In the genomic region with DNA sequence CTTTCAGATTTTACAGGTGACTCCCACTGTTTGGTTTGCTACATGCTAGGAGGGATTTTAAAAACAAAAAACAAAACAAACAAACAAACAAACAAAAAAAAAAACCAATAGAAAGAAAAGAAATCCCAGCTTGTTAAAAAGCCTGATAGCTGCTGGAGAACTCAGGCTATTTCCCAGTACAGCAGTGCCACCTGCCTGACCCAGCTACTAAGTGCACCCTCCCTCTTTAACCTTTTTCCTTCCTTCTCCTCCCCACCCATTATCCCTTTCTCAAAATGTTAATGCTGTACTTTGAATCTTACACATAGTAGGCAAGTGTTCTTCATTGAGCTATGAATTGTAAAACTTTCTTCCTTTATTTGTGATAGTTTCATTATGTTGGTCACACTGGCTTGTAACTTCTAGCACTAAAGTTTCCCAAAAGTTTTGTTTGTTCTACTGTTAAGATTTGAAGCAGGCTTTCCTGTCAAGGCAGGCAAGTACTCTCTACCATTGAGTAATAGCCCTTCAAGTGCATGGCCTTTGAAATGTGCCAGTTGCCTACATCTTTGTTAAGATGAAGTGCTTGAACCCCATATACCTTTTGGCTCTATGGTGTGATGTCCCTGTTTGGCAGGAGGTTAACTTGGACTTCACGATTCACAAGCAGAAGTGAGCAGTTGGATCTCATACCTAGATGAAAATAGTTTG, we compare ENCODE assay signal across 11 mouse cellular contexts. TPM values are rescaled to one million over a fixed set of nuclear protein-coding genes. Genes with fewer than 3 reads are reported as not detected.
DNase-seq lines count a peak whose midpoint lies in the region; TF ChIP-seq lines count a peak whose summit lies in the region.
"Had no signal": no experiment of that assay in that cellular context is flagged by ENCODE, and none has a peak within 500 bp of the region (broad histone marks: within the 10 kb centered on the region; RNA-seq: fewer than 3 reads in every experiment).

No protein-coding gene starts in this region.

- H3K36me3 ChIP-seq in limb, embryonic 10.5 days: no peaks in the 10 kb centered on the region
- H3K36me3 ChIP-seq: hindbrain, embryonic 15.5 days; neural tube, embryonic 12.5 days had no signal

- no peaks in the 10 kb centered on the region for H3K27me3 ChIP-seq in cerebellum, adult 2 months (ENCODE audit: control insufficient read depth, insufficient read depth, low read length)
- H3K27me3 ChIP-seq in limb, embryonic 10.5 days (ENCODE audit: low read depth, poor library complexity, severe bottlenecking): no peaks in the 10 kb centered on the region
- H3K27me3 ChIP-seq: hindbrain, embryonic 15.5 days; limb, embryonic 13.5 days; neural tube, embryonic 12.5 days had no signal

- DNase-seq in cerebellum, adult 2 months: no peak
- DNase-seq in cerebellum, adult 11-12 months: no peak
- DNase-seq in layer of hippocampus, adult 2 months (ENCODE audit: low spot score in 2 of 2): no peak
- DNase-seq in layer of hippocampus, adult 9-11 months: no peak
- DNase-seq in R1 (ENCODE audit: low read depth, low spot score): peak; percentile 42
- DNase-seq in lung, postnatal 14 days: peak; percentile 24
- DNase-seq in thymus, postnatal 0 days (ENCODE audit: low spot score): no peak
- no peak for DNase-seq in limb, embryonic 10.5 days (ENCODE audit: low spot score)

- peak; percentile 68 for TF ChIP-seq CTCF in cerebellum, adult 2 months (IDR thresholded peaks at IDR 0.05; ENCODE audit: borderline replicate concordance, insufficient read depth, low read depth, low read length)
- TF ChIP-seq CTCF in layer of hippocampus, adult 2 months (conservative IDR thresholded peaks at IDR 0.05): peak; percentile 80

- H3K4me1 ChIP-seq in cerebellum, adult 2 months (ENCODE audit: control insufficient read depth, insufficient read depth, low read length): peaks cover 10% of the 10 kb centered on the region
- no peaks in the 10 kb centered on the region for H3K4me1 ChIP-seq in limb, embryonic 10.5 days
- H3K4me1 ChIP-seq: hindbrain, embryonic 15.5 days; neural tube, embryonic 12.5 days had no signal

- 22% methylated on average over 1 of the region's 1 CpGs for WGBS in cerebellum, adult 2 months
- WGBS in limb, embryonic 10.5 days: 94% methylated on average over 1 of the region's 1 CpGs

- no peak for TF ChIP-seq POLR2A in cerebellum, adult 2 months (IDR thresholded peaks at IDR 0.05; ENCODE audit: borderline replicate concordance, insufficient read depth, low read length)

- H3K9me3 ChIP-seq in limb, embryonic 10.5 days (replicated peaks): no peaks in the 10 kb centered on the region
- H3K9me3 ChIP-seq: hindbrain, embryonic 15.5 days; limb, embryonic 13.5 days; neural tube, embryonic 12.5 days had no signal

- no peak overlapping the region for H3K4me3 ChIP-seq in cerebellum, adult 2 months (replicated peaks; ENCODE audit: insufficient read depth, low read depth, low read length)
- no peak overlapping the region for H3K4me3 ChIP-seq in layer of hippocampus, adult 2 months
- H3K4me3 ChIP-seq in limb, embryonic 10.5 days: no peak overlapping the region
- H3K4me3 ChIP-seq: hindbrain, embryonic 15.5 days; limb, embryonic 13.5 days; neural tube, embryonic 12.5 days had no signal

- H3K27ac ChIP-seq in cerebellum, adult 2 months (ENCODE audit: insufficient read depth, low read length): no peak overlapping the region
- H3K27ac ChIP-seq in layer of hippocampus, adult 2 months: peak overlapping the region; percentile 56; the same call in 1 of the 2 replicates
- H3K27ac ChIP-seq in limb, embryonic 10.5 days: no peak overlapping the region
- H3K27ac ChIP-seq: hindbrain, embryonic 15.5 days; limb, embryonic 13.5 days; neural tube, embryonic 12.5 days had no signal

RNA-seq across cellular contexts. Expression of gene Gpr22, which starts 6.0 kb away (rescaled TPM):
- polyA plus RNA-seq in cerebellum, adult 2 months (2012; rRNA removed): 38.5 and 48.9 TPM in 2 replicates
- 10 to 100 TPM; 81.4 to 87.3 TPM for total RNA-seq in layer of hippocampus, adult 2 months (2021)
- 0.09 and 0.36 TPM in 2 replicates for polyA plus RNA-seq in thymus, postnatal 0 days (2015; fragmentation: Nextera tagmentation; extraction: Ambion mirVana)
- 0.38 and 0.59 TPM in 2 replicates for polyA plus RNA-seq in limb, embryonic 10.5 days (2016; fragmentation: Nextera tagmentation; extraction: Ambion mirVana)

Comparison
In these comparisons a context has a peak if more than half of its experiments do, and no peak if none do; other contexts are left out.
1. DNase-seq: peak in R1 (single experiment) and lung, postnatal 14 days (single experiment); none in cerebellum, adult 2 months (0 of 2), cerebellum, adult 11-12 months (single experiment), layer of hippocampus, adult 2 months (0 of 2), layer of hippocampus, adult 9-11 months (single experiment), thymus, postnatal 0 days (single experiment) and limb, embryonic 10.5 days (single experiment).
2. RNA of gene Gpr22, which starts 6.0 kb away (polyA plus RNA-seq): 38.5 to 48.9 TPM in cerebellum, adult 2 months; 0.38 to 0.59 TPM in limb, embryonic 10.5 days and 0.09 to 0.36 TPM in thymus, postnatal 0 days; every median in the first group is over 10 times any median in the second.